Mouse (Mus musculus) lung, embryonic 14.5 days (tissue): ENCODE measurements around the gene Bnc2. TPM values are rescaled to one million over a fixed set of nuclear protein-coding genes. Genes with fewer than 3 reads are reported as not detected.
A peak's percentile ranks its signal among the peaks of the same experiment; 100 is the strongest.

Source experiments
- ATAC-seq: fragments of 200-750 bp; cut with Nextera tagmentation; 2 replicates; pipeline ENCODE4 v1.8.0; 2017; ENCODE audit warnings: mild to moderate bottlenecking, moderate TSS enrichment, moderate library complexity; ENCODE audit not compliant: insufficient read depth
- DNase-seq: peaks from one replicate; pipeline ENCODE4 v3.0.0-alpha.2; 2015
- H3K27ac ChIP-seq: fragments of 300-500 bp; sonication (generic); 2 replicates; pipeline ENCODE4 v1.5.1; 2014; ENCODE audit warnings: low read depth, mild to moderate bottlenecking, moderate library complexity
- H3K27me3 ChIP-seq: fragments of 300-500 bp; sonication (generic); 2 replicates; pipeline ENCODE4 v1.6.1; 2014; ENCODE audit warnings: low read length, control low read depth; ENCODE audit not compliant: insufficient read depth
- H3K36me3 ChIP-seq: fragments of 300-500 bp; sonication (generic); 2 replicates; pipeline ENCODE4 v1.6.1; 2014; ENCODE audit warnings: control low read depth; ENCODE audit not compliant: insufficient read depth
- H3K4me1 ChIP-seq: fragments of 300-500 bp; sonication (generic); 2 replicates; pipeline ENCODE4 v1.6.1; 2014; ENCODE audit warnings: antibody characterized with exemption, control low read depth; ENCODE audit not compliant: insufficient read depth
- H3K4me2 ChIP-seq: fragments of 300-500 bp; sonication (generic); 2 replicates; pipeline ENCODE4 v1.6.1; 2014; ENCODE audit warnings: mild to moderate bottlenecking
- H3K4me3 ChIP-seq: fragments of 300-500 bp; sonication (generic); 2 replicates; pipeline ENCODE4 v1.5.1; 2014; ENCODE audit warnings: low read depth, low read length
- H3K9ac ChIP-seq: fragments of 300-500 bp; sonication (generic); 2 replicates; pipeline ENCODE4 v1.6.1; 2014
- H3K9me3 ChIP-seq: fragments of 300-500 bp; sonication (generic); 2 replicates; pipeline ENCODE4 v1.6.1; 2016; ENCODE audit warnings: low read depth, low read length, control low read depth
- CTCF ChIP-seq: IDR thresholded peaks from 2 replicates; pipeline ENCODE4 v1.5.1; 2016; ENCODE audit warnings: antibody characterized with exemption, low read depth
- WGBS: fragments of 180-500 bp; shearing (Covaris S2); extraction: QIAGEN DNeasy Blood & Tissue Kit; methylation state at CpG from one replicate; pipeline ENCODE4 v1.1.7; 2014; 5-methylcytosine and 5-hydroxymethylcytosine counted together
- polyA plus RNA-seq: library from polyadenylated mRNA; unstranded; fragments of >200 nt; fragmentation: Nextera tagmentation; extraction: Ambion mirVana; gene quantifications from 2 replicates; pipeline ENCODE4 v1.2.1, GENCODE M21; 2014

Gene Bnc2
- 7.1 and 8.4 TPM in 2 replicates for polyA plus RNA-seq

- H3K4me2 ChIP-seq: peak within 1 kb of the TSS; percentile 92
- H3K4me1 ChIP-seq: peaks cover 4% of the 10 kb centered on the region; the same call in 1 of the 2 replicates
- DNase-seq (peak; percentile 64), ATAC-seq (peak; percentile 75)
- peak within 1 kb of the TSS; percentile 65 for H3K27ac ChIP-seq
- TF ChIP-seq CTCF: no peak
- no peaks in the 10 kb centered on the region for H3K36me3 ChIP-seq
- peak within 1 kb of the TSS; percentile 62 for H3K9ac ChIP-seq
- H3K4me3 ChIP-seq: peak within 1 kb of the TSS; percentile 63
- WGBS: under 1% methylated on average over 59 of the region's 80 CpGs
- H3K9me3 ChIP-seq: no peaks in the 10 kb centered on the region
- peaks cover 28% of the 10 kb centered on the region for H3K27me3 ChIP-seq
These were observed at the start of gene Bnc2 for GRCm38 (mm10) chr4:84675171-84675973. Gene Bnc2, minus strand, starts transcription at chr4:84675275.

DNA sequence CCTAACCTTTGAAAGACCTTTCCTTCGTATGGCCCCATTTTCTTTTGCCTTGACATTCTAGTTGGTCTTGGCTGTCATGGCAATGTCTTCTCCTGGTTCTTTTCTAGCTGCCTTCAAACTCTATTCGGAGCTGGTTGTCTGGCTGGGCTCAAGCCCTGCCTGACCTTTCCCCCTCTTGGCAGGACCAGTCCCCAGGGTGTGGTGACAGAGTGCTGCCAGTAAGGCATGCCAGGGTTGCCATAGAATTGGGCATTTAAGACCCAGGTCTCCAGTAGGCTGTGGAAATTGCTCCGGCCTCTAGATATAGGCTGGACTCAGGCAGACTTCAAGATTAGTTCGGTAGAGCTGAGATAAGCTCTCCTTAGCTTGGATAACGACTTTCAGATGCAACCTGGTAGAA is 32.9 kb upstream of the Bnc2 start:
- H3K36me3 ChIP-seq: no peaks in the 10 kb centered on the region
- no peak for TF ChIP-seq CTCF
- H3K4me1 ChIP-seq: no peaks in the 10 kb centered on the region
- WGBS: 71% methylated on average over 5 of the region's 5 CpGs
- no peaks in the 10 kb centered on the region for H3K27me3 ChIP-seq
- no peak overlapping the region for H3K9ac ChIP-seq
- ATAC-seq (no peak), DNase-seq (no peak)
- H3K4me3 ChIP-seq: no peak overlapping the region
- H3K4me2 ChIP-seq: no peak overlapping the region
- no peak overlapping the region for H3K27ac ChIP-seq
- no peaks in the 10 kb centered on the region for H3K9me3 ChIP-seq

GRCm38 (mm10) chr4:84685521-84686366 is 10.7 kb upstream of the Bnc2 start:
- Histone ChIP-seq H3K9me3 (no peaks in the 10 kb centered on the region), H3K27ac (no peak overlapping the region), H3K4me3 (no peak overlapping the region), H3K27me3 (no peaks in the 10 kb centered on the region), H3K4me2 (no peak overlapping the region), H3K36me3 (no peaks in the 10 kb centered on the region), H3K9ac (no peak overlapping the region), H3K4me1 (no peaks in the 10 kb centered on the region)
- no peak for ATAC-seq
- no peak for TF ChIP-seq CTCF
- no peak for DNase-seq
- WGBS: 64% methylated on average over 10 of the region's 10 CpGs

DNA sequence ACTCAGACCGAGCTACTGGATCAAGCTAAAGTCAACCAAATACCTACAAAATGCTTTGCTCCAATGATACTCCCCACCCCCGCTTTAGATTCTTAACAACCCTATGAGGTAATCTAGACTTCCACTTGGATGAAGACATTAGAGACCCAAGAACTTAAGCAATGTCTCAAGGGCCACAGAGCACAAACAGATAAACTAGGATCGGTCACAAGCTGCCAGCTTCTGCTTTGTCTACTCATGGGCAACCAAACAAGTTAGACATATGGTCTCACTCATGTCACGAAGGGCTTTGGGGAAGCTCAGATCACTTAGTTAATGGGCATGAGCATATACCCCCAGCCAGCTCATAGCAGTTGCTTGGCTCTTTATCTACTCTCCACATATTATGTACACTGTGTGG is 9.9 kb upstream of the Bnc2 start:
- WGBS: 80% methylated on average over 4 of the region's 4 CpGs
- no peak for DNase-seq
- TF ChIP-seq CTCF: no peak
- Histone ChIP-seq H3K4me3 (no peak overlapping the region), H3K4me2 (no peak overlapping the region), H3K27ac (no peak overlapping the region), H3K27me3 (no peaks in the 10 kb centered on the region), H3K4me1 (no peaks in the 10 kb centered on the region), H3K36me3 (no peaks in the 10 kb centered on the region), H3K9ac (no peak overlapping the region), H3K9me3 (no peaks in the 10 kb centered on the region)
- no peak for ATAC-seq

DNA sequence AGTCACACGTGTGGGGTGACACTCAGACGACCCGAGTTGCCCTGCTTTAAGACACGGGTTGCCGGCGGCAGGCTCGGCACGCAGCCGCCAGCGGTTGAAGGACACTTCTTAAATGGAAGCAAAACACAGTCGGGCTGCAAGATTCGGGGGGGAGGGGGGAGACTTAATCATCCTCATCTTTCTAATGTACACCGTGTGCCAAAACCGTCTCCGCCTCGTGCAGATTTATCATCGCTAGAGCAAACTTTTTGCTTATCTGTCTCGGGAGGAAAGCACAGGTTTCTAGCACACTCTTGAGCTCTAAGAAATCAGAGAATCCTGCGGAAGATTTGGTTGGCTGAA is 870 bp upstream of the Bnc2 start:
- no peak for ATAC-seq
- H3K27me3 ChIP-seq: peaks cover 28% of the 10 kb centered on the region
- peak overlapping the region; percentile 92 for H3K4me2 ChIP-seq
- H3K9ac ChIP-seq: peak overlapping the region; percentile 62
- H3K4me3 ChIP-seq: peak overlapping the region; percentile 63
- under 1% methylated on average over 19 of the region's 19 CpGs for WGBS
- peak overlapping the region; percentile 65; the same call in 1 of the 2 replicates for H3K27ac ChIP-seq
- no peak for TF ChIP-seq CTCF
- no peaks in the 10 kb centered on the region for H3K36me3 ChIP-seq
- H3K4me1 ChIP-seq: peaks cover under 1% of the 10 kb centered on the region; the same call in 1 of the 2 replicates
- no peak for DNase-seq
- no peaks in the 10 kb centered on the region for H3K9me3 ChIP-seq

GRCm38 (mm10) chr4:84674318-84675170 is 531 bp downstream of the Bnc2 start:
- peak; percentile 74 for DNase-seq
- under 1% methylated on average over 84 of the region's 104 CpGs for WGBS
- H3K27me3 ChIP-seq: peaks cover 28% of the 10 kb centered on the region

More at GRCm38 (mm10) chr4:84674318-84675170, 531 bp downstream of the Bnc2 start:
- Histone ChIP-seq H3K4me1 (peaks cover 4% of the 10 kb centered on the region; the same call in 1 of the 2 replicates), H3K4me3 (peak overlapping the region; percentile 63), H3K36me3 (no peaks in the 10 kb centered on the region), H3K4me2 (peak overlapping the region; percentile 92), H3K27ac (peak overlapping the region; percentile 65), H3K9me3 (no peaks in the 10 kb centered on the region), H3K9ac (peak overlapping the region; percentile 62)
- ATAC-seq: peak; percentile 77
- TF ChIP-seq CTCF: no peak
